Mouse (Mus musculus) ES-E14 (cell line): ENCODE measurements around the gene Tkfc. TPM values are rescaled to one million over a fixed set of nuclear protein-coding genes. Genes with fewer than 3 reads are reported as not detected.

ENCODE experiments used
- DNase-seq: peaks from one replicate; pipeline ENCODE4 v3.0.0-alpha.2; 2013; ENCODE audit warnings: low read depth, low spot score
- H3K27ac ChIP-seq: 2 replicates; pipeline ENCODE4 v1.5.1; 2012; ENCODE audit warnings: low read depth, mild to moderate bottlenecking, low read length, moderate library complexity, mixed read lengths; ENCODE audit not compliant: poor library complexity, insufficient read depth, severe bottlenecking
- H3K36me3 ChIP-seq: 2 replicates; pipeline ENCODE4 v1.6.1; 2012; ENCODE audit warnings: mild to moderate bottlenecking, low read length, moderate library complexity, mixed read lengths; ENCODE audit not compliant: control insufficient read depth, poor library complexity, insufficient read depth, severe bottlenecking
- H3K4me1 ChIP-seq, 2 experiments: fragments of 150-350 bp in 1 of 2; sonication (generic) in 1 of 2; 2 replicates each; pipeline ENCODE4 v1.6.1; 2012; ENCODE audit warnings: low read length in 2 of 2, mild to moderate bottlenecking in 1 of 2, mixed read lengths in 1 of 2; ENCODE audit not compliant: control insufficient read depth in 2 of 2, insufficient read depth in 2 of 2, poor library complexity in 1 of 2
- H3K4me3 ChIP-seq, 2 experiments: fragments of 150-350 bp in 1 of 2; sonication (generic) in 1 of 2; 2 replicates each; pipeline ENCODE4 v1.5.1; 2012; ENCODE audit warnings: low read length in 2 of 2, low read depth in 1 of 2, mild to moderate bottlenecking in 1 of 2, mixed read lengths in 1 of 2; ENCODE audit not compliant: insufficient read depth in 1 of 2, poor library complexity in 1 of 2, severe bottlenecking in 1 of 2
- H3K9ac ChIP-seq: 2 replicates; pipeline ENCODE4 v1.6.1; 2012; ENCODE audit warnings: low read depth, mild to moderate bottlenecking, low read length, mixed read lengths; ENCODE audit not compliant: poor library complexity, insufficient read depth, severe bottlenecking
- H3K9me3 ChIP-seq: fragments of 150-350 bp; sonication (generic); 2 replicates; pipeline ENCODE4 v1.6.1; 2012; ENCODE audit warnings: low read depth, mild to moderate bottlenecking, low read length; ENCODE audit not compliant: control insufficient read depth, insufficient read depth
- CHD2 ChIP-seq: IDR thresholded peaks from 2 replicates; pipeline ENCODE4 v1.6.1; 2014; ENCODE audit warnings: mild to moderate bottlenecking, low read depth, low read length, inconsistent platforms
- HCFC1 ChIP-seq: IDR thresholded peaks from 2 replicates; pipeline ENCODE4 v1.6.1; 2012; ENCODE audit warnings: low read length, inconsistent platforms, borderline replicate concordance; ENCODE audit not compliant: insufficient read depth
- MAFK ChIP-seq: IDR thresholded peaks from 2 replicates; pipeline ENCODE4 v1.6.1; 2014; ENCODE audit warnings: mild to moderate bottlenecking, low read depth, low read length, inconsistent platforms; ENCODE audit not compliant: insufficient read depth
- ZC3H11A ChIP-seq: IDR thresholded peaks from 2 replicates; pipeline ENCODE4 v1.6.1; 2012; ENCODE audit warnings: low read depth, mild to moderate bottlenecking, inconsistent platforms, low read length, borderline replicate concordance
- ZNF384 ChIP-seq: IDR thresholded peaks from 2 replicates; pipeline ENCODE4 v1.6.1; 2012; ENCODE audit warnings: low read depth, low read length, inconsistent platforms
- in situ Hi-C, 2 experiments: fragments of 600-800 bp; cut with MboI; formaldehyde crosslinking; loops; one replicate each; pipeline ENCODE4 v1.15.1; 2025; ENCODE audit warnings: low sequenced_read_pairs in 2 of 2, inconsistent platforms in 1 of 2; ENCODE audit not compliant: unreplicated experiment in 2 of 2
- total RNA-seq: library from RNA; depleted of rRNA; stranded (reverse); fragments of 300-350 nt; gene quantifications from 2 replicates; pipeline ENCODE4 v1.2.3, GENCODE M21; 2012

Tkfc gene
- total RNA-seq, 1 experiment, result 14.4 TPM

DNA sequence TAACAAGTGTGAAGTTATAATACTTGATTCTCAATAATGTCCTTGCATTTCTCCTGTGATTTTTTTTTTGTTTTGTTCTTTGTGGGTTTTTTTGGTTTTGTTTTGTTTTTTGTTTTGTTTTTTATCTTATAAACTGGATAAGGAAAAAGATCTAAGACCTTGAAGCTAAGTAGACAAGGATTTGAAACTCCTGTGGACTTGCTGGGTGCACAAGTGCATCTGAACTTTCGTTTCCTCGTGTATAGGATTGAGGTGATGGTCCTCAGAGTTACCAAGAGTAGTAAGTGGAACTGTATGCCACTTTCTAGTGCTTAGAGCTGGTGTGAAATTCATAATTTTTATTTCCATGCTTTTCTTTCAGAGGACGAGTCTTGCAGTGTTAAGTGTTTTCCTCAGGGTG is 25.4 kb downstream of the Tkfc start:
- no peak for DNase-seq
- H3K9ac ChIP-seq, result no peak overlapping the region
- H3K4me1 ChIP-seq, result 0 out of 4 replicates have a peak, but pooled peaks cover 0 to 2% of the 10 kb centered on the region in 2 experiments
- H3K4me3 ChIP-seq, result no peak overlapping the region
- no peak for TF ChIP-seq CHD2
- TF ChIP-seq ZC3H11A, result no peak
- TF ChIP-seq ZNF384, result no peak
- no peak for TF ChIP-seq HCFC1
- no peak for TF ChIP-seq MAFK
- no peaks in the 10 kb centered on the region for H3K9me3 ChIP-seq
- H3K36me3 ChIP-seq, result peaks cover 1% of the 10 kb centered on the region; the same call in 1 of the 2 replicates
- in situ Hi-C loops, result no loop called here
- no peak overlapping the region for H3K27ac ChIP-seq

DNA sequence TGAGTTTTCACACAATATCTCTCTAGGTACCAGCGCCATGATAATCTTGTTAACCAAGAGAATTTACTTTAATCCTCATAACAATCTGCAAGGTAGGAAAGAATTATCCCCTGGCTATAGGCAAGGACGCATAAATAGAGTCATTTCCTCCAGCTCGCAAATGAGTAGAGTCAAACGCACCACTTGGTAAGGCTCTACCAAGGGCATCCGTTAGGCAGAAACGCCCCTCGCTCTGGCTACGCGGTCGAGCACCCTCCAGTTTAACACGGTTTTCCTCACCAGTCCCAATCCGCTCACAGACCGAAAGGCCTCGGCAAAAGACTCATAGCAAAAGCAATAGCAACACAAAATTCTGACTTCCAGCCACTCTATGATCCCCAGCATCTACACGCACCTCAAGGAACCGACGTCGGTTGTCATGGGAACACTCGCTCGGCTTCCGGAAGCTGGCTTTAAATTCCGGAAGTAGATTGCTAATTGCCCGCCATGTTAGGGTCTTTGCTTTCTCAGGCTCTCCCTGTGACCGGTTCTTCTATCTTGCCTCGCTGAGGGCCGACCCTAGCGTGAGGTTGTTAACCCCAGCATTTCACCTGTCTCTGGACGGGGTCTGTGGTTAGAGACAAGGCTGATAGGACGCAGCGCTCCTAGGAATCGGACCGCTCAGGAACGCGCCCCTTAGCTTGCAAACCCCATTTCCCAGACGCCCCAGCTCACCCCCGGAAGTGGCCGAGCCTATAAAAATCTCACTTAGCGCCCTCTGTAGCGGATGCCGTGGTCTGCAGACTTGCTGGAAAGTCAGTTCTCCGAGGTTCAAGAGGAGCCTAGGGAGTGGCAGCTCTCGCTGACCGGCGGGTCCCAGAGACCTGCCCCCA is 28.5 kb downstream of the Tkfc start, which contains the start of the genes Cyb561a3 and Tmem138:
Gene Cyb561a3 (plus strand): TSS at position 483 of the 872 bp plus-strand sequence.
Gene Tmem138 (minus strand): TSS at position 673 of the 872 bp plus-strand sequence.
- peak within 1 kb of the TSS; percentile 86 for H3K27ac ChIP-seq
- in situ Hi-C loops, result no loop called here
- H3K9me3 ChIP-seq, result no peaks in the 10 kb centered on the region
- H3K36me3 ChIP-seq, result peaks cover 12% of the 10 kb centered on the region; the same call in 1 of the 2 replicates
- 0 out of 4 replicates have a peak, but pooled peaks cover 0 to 2% of the 10 kb centered on the region in 2 experiments for H3K4me1 ChIP-seq
- peak within 1 kb of the TSS; percentile 92 for H3K9ac ChIP-seq
- H3K4me3 ChIP-seq, result peak within 1 kb of the TSS; percentile 84 to 93
- peak; percentile 89 for DNase-seq
- peak; percentile 81 for TF ChIP-seq HCFC1
- TF ChIP-seq CHD2, result no peak

DNA sequence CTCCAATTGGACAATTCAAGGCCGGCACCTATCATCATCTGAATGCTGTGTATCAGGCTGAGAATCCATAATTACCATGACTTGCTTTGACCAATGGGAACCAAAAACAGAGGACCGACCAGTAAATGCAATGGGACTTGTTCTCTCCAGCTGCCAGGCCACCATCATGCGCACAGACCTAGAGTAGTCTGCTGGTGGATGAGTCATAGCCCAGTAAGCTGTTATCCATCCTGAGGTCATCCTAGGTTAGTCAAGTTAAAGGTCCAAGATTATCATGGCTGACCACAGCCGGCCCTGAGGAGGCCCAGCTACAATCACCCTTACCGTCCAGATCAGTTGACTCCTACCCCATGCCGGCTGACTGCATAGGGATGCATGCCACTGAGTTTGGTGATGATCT is 35.8 kb downstream of the Tkfc start:
- Histone ChIP-seq H3K4me3 (no peak overlapping the region), H3K9ac (no peak overlapping the region), H3K4me1 (no peaks in the 10 kb centered on the region), H3K36me3 (peaks cover 22% of the 10 kb centered on the region), H3K27ac (no peak overlapping the region), H3K9me3 (no peaks in the 10 kb centered on the region; the same call in 1 of the 2 replicates)
- in situ Hi-C loops, result no loop called here
- DNase-seq, result no peak
- TF ChIP-seq ZNF384 (no peak), CHD2 (no peak), MAFK (no peak)

DNA sequence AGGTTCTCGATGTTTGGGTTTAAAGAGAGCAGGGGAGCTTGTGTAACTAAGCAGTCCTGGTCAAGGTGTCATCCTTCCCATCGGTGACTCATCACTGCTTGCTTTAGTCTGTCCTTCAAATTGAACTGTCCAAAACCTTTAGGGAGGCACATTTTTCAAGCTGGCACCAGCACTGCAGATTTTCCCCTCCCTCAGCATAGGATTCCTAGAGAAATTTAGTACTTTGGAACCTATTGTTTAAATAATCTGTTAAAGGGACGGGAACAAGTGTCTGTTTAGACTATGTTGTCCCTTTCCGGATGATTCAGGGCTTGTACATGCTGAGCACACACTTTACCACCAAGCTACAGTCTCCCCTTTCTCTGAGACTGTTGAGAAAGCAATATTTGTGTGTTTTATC is 40.2 kb downstream of the Tkfc start:
- Histone ChIP-seq H3K4me1 (no peaks in the 10 kb centered on the region), H3K9me3 (no peaks in the 10 kb centered on the region; the same call in 1 of the 2 replicates), H3K27ac (no peak overlapping the region), H3K9ac (no peak overlapping the region), H3K4me3 (no peak overlapping the region), H3K36me3 (peaks cover 2% of the 10 kb centered on the region; the same call in 1 of the 2 replicates)
- in situ Hi-C loops, result no loop called here
- TF ChIP-seq ZNF384 (no peak), MAFK (no peak), CHD2 (no peak), HCFC1 (no peak), ZC3H11A (no peak)
- no peak for DNase-seq
